Mouse (Mus musculus) brain, embryonic 14.5 days (tissue): ENCODE measurements around the gene Tcf20.

Experiments used
- CTCF ChIP-seq: fragments of 200-500 bp; IDR thresholded peaks from 2 replicates; pipeline ENCODE4 v1.5.1; 2012; ENCODE audit warnings: inconsistent platforms, mild to moderate bottlenecking, moderate library complexity, borderline replicate concordance; ENCODE audit not compliant: insufficient read depth, insufficient read length; ENCODE audit errors: extremely low read depth
- POLR2A ChIP-seq: fragments of 200-500 bp; IDR thresholded peaks from 2 replicates; pipeline ENCODE4 v1.6.1; 2012; ENCODE audit warnings: mild to moderate bottlenecking, inconsistent platforms, borderline replicate concordance; ENCODE audit not compliant: poor library complexity, insufficient read depth, insufficient read length, severe bottlenecking; ENCODE audit errors: extremely low read depth

- TF ChIP-seq POLR2A: no peak
- no peak for TF ChIP-seq CTCF
These were observed 21.9 kb upstream of the Tcf20 start for GRCm38 (mm10) chr15:83009532-83009931.
